Mouse (Mus musculus) forebrain, embryonic 10.5 days (tissue): Measurements from ENCODE around the gene Ccdc87. TPM values are rescaled to one million over a fixed set of nuclear protein-coding genes. Genes with fewer than 3 reads are reported as not detected.
"Not testable (repeated sequence)": the region's sequence is repeated elsewhere in the genome, so short reads cannot be mapped to it uniquely, and the experiment has no call there.

Source experiments
- DNase-seq: peaks from one replicate; pipeline ENCODE4 v3.0.0-alpha.2; 2017; ENCODE audit warnings: low spot score; ENCODE audit errors: extremely low spot score
- H3K27ac ChIP-seq: fragments of 300-500 bp; sonication (generic); 2 replicates; pipeline ENCODE4 v1.5.1; 2016; ENCODE audit warnings: mild to moderate bottlenecking
- H3K27me3 ChIP-seq: fragments of 300-500 bp; sonication (generic); 2 replicates; pipeline ENCODE4 v1.6.1; 2016; ENCODE audit warnings: mild to moderate bottlenecking; ENCODE audit not compliant: poor library complexity, severe bottlenecking
- H3K36me3 ChIP-seq: fragments of 300-500 bp; sonication (generic); replicated peaks from 2 replicates; pipeline ENCODE4 v1.6.1; 2016; ENCODE audit warnings: mild to moderate bottlenecking, moderate library complexity
- H3K4me1 ChIP-seq: fragments of 300-500 bp; sonication (generic); 2 replicates; pipeline ENCODE4 v1.6.1; 2016
- H3K4me3 ChIP-seq: fragments of 300-500 bp; sonication (generic); 2 replicates; pipeline ENCODE4 v1.5.1; 2016; ENCODE audit warnings: mild to moderate bottlenecking, moderate library complexity
- H3K9me3 ChIP-seq: fragments of 300-500 bp; sonication (generic); 2 replicates; pipeline ENCODE4 v1.6.1; 2016; ENCODE audit warnings: mild to moderate bottlenecking, moderate library complexity
- WGBS: fragments of 180-500 bp; shearing (Covaris S2); methylation state at CpG from one replicate; pipeline ENCODE4 v1.1.7; 2016; 5-methylcytosine and 5-hydroxymethylcytosine counted together
- polyA plus RNA-seq: library from polyadenylated mRNA; unstranded; fragments of >200 nt; fragmentation: Nextera tagmentation; extraction: Ambion mirVana; gene quantifications from 2 replicates; pipeline ENCODE4 v1.2.1, GENCODE M21; 2016

Gene Ccdc87
- polyA plus RNA-seq, 1 experiment from 2014 or later: not detected

DNA sequence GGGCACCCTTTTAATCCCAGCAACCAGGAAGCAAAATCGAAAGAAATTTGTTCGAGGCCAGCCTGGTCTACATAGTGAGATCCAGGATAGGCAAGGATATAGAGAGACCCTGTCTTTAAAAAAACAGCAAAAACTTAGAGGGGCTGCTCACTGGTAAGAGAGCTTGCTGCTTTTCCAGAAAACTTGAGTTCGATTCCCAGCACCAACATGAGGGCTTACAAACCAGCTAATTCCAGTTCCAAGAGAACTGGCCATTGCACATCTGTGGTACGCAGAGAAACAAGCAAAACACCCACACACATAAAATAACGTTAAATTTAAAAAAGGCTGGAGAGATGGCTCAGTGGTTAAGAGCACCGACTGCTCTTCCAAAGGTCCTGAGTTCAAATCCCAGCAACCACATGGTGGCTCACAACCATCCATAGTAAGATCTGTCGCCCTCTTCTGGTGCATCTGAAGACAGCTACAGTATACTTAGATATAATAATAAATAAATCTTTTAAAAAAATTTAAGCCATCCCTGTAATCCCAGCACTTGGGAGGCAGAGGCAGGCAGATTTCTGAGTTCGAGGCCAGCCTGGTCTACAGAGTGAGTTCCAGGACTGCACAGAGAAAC is 26.7 kb upstream of the Ccdc87 start:
- not testable (repeated sequence) for H3K36me3 ChIP-seq
- WGBS: 76% methylated on average over 8 of the region's 8 CpGs

DNA sequence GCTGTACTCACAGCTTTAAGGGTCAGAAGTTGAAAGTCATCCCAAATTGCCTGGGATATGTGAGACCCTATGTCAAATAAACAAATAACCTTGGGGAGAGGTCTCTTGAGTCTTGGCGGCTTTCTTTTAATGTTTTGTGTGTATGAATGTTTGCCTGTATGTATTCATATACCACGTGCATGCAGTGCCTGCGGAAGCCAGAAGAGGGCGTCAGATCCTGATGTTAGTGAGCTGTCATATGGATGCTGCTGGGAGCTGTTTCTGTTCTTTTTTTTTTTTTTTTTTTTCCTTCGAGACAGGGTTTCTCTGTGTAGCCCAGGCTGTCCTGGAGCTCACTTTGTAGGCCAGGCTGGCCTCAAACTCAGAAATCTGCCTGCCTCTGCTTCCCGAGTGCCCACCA is 26.2 kb upstream of the Ccdc87 start:
- DNase-seq: no peak
- 75% methylated on average over 6 of the region's 6 CpGs for WGBS
- Histone ChIP-seq H3K4me3 (no peak overlapping the region), H3K9me3 (peaks cover 6% of the 10 kb centered on the region; the same call in 1 of the 2 replicates), H3K36me3 (peaks cover 1% of the 10 kb centered on the region; the same call in 1 of the 2 replicates), H3K27ac (no peak overlapping the region), H3K27me3 (no peaks in the 10 kb centered on the region; the same call in 1 of the 2 replicates), H3K4me1 (peaks cover 26% of the 10 kb centered on the region)

More for the DNA sequence above, 26.7 kb upstream of the Ccdc87 start:
- H3K4me1 ChIP-seq: peaks cover 27% of the 10 kb centered on the region
- not testable (repeated sequence) for H3K9me3 ChIP-seq, DNase-seq, H3K27me3 ChIP-seq
- peak overlapping the region; percentile 76 for H3K4me3 ChIP-seq
- H3K27ac ChIP-seq: peak overlapping the region; percentile 95

DNA sequence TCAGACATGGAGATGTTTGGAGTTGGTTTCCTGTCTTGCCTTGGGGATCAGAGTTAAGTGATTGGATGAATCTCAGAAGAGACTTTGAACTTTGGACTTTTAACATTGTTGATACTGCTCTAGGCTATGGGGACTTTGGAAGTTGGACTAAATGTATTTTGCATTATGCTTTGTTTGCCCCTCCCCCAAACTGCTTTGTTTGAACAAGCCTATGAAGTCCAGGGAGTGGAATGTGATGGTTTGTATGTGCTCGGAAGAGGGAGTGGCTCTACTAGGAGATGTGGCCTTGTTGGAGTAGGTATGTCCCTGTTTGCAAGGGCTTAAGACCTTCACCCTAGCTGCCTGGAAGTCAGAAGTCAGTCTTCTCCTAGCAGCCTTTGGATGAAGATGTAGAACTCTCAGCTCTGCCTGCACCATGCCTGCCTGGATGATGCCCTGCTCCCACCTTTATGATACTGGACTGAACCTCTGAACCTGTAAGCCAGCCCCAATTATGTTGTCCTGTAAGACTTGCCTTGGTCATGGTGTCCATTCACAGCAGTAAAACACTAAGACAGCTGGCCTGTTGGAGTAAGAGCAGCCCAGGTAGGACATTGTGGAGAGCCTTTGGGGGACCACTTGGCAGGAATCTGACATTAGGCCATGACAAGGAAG is 21.9 kb upstream of the Ccdc87 start:
- Histone ChIP-seq H3K4me1 (0 out of 2 replicates have a peak, but pooled peaks cover 1% of the 10 kb centered on the region), H3K27ac (no peak overlapping the region), H3K9me3 (peaks cover 6% of the 10 kb centered on the region; the same call in 1 of the 2 replicates), H3K36me3 (no peaks in the 10 kb centered on the region), H3K27me3 (no peaks in the 10 kb centered on the region; the same call in 1 of the 2 replicates), H3K4me3 (no peak overlapping the region)
- DNase-seq: no peak
- WGBS: 86% methylated on average over 1 of the region's 1 CpGs

DNA sequence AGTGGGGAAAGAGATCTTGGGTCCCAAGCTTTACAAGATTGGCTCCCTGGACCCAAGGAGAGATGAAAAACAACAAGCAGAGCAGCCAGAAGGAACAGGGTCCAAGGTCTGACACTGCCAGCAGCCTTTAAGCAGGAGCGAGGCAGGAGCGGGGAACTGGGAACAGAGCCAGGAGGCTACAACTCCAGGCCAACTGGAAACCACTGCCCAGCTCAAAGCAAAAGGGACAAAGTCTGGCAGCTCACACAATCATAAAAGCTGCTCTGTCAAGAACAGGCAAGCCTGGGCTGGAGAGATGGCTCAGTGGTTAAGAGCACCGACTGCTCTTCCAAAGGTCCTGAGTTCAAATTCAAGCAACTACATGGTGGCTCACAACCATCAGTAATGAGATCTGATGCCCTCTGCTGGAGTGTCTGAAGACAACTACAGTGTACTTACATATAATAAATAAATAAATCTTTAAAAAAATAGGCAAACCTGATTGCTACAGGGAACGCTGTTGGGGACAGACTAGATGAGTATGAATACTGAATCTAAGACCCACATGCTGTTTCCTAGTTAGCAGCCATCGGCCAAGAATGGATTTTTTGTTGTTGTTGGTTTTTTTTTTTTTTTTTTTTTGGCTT is 18.4 kb upstream of the Ccdc87 start:
- Histone ChIP-seq H3K9me3 (peaks cover under 1% of the 10 kb centered on the region; the same call in 1 of the 2 replicates), H3K36me3 (peaks cover 16% of the 10 kb centered on the region), H3K27ac (no peak overlapping the region), H3K4me3 (no peak overlapping the region), H3K27me3 (no peaks in the 10 kb centered on the region; the same call in 1 of the 2 replicates), H3K4me1 (no peaks in the 10 kb centered on the region)
- 91% methylated on average over 5 of the region's 5 CpGs for WGBS
- DNase-seq: no peak

DNA sequence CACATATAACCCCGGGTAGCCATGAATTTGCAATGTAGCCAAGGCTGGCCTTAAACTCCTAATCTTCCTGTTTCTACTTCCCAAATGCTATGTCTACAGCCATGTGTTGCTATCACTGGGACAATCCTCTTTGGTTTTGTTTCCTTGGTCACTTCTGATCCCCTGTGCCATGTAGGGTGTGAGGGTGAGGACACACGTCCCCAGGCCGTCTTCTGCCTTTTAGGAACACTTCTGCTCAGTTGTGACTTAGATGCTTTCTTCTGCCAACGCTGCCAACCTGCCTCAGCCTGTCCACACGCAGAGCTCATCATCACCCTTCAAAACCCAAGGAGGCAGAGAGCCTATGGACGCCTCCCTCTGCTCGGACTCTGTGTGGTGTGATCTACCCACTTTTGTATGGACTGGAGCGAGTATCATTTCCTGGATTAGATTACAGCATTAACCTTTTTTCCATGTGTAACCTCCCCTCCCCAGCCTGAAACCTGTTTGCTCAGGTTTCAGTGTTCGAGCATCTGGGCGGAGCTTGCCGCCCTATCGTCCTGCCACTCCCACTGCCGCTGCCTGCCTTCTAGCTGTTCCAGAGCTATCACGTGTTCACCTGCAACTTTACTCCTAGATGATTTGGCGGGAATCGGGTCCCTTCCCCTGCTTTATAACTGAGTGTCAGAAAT is 10.6 kb upstream of the Ccdc87 start:
- peaks cover 8% of the 10 kb centered on the region for H3K4me1 ChIP-seq
- no peak for DNase-seq
- H3K9me3 ChIP-seq: no peaks in the 10 kb centered on the region

DNA sequence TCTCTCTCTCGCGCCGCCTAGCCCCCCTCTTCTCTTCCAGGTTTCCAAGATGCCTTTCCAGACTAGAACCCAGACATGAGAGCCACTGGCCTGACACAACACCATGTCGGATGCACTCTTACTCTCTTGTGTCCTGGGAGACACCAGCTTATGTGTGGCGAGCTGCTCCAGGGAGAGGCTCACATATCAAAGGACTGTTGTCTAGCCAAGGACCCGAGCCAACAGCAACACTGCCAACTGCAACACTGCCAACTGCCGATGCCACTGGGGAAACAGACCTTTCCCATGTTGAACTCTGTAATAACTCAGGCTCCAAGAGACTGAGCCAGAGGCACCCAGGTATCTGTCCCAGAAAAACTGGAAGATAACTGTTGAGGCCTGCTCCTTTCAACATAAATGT is 10.0 kb upstream of the Ccdc87 start:
- no peak overlapping the region for H3K4me3 ChIP-seq

More for the DNA sequence above, 10.6 kb upstream of the Ccdc87 start:
- Histone ChIP-seq H3K4me3 (no peak overlapping the region), H3K36me3 (peaks cover 40% of the 10 kb centered on the region), H3K27me3 (no peaks in the 10 kb centered on the region), H3K27ac (no peak overlapping the region)
- 58% methylated on average over 16 of the region's 16 CpGs for WGBS

DNA sequence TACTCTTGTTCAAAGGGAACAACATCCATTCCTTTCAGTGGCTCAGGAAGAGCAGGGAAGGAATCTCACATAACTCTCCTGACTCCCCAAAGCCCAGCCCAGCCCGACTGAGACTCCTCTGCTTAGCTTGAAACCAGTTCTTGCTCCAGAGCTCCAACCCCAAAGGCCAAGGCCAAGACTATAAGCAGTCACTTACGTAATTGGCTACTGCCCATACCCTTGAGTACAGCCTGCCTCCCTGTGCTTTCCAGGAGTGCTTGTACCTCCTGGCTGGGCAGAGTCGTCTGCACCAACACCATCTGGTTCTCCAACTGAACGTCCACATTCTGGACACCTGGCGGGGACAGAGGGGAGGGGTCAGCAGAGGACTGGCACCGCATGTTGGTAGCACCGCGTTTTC is 5.2 kb upstream of the Ccdc87 start:
- Histone ChIP-seq H3K27ac (no peak overlapping the region), H3K27me3 (no peaks in the 10 kb centered on the region), H3K36me3 (peaks cover 16% of the 10 kb centered on the region), H3K9me3 (no peaks in the 10 kb centered on the region), H3K4me1 (peaks cover 19% of the 10 kb centered on the region), H3K4me3 (no peak overlapping the region)
- 87% methylated on average over 8 of the region's 8 CpGs for WGBS
- no peak for DNase-seq

More for the DNA sequence above, 10.0 kb upstream of the Ccdc87 start:
- peaks cover 8% of the 10 kb centered on the region for H3K4me1 ChIP-seq
- H3K36me3 ChIP-seq: peaks cover 40% of the 10 kb centered on the region
- no peaks in the 10 kb centered on the region for H3K9me3 ChIP-seq
- WGBS: 73% methylated on average over 7 of the region's 7 CpGs
- DNase-seq: no peak
- H3K27me3 ChIP-seq: no peaks in the 10 kb centered on the region
- no peak overlapping the region for H3K27ac ChIP-seq

DNA sequence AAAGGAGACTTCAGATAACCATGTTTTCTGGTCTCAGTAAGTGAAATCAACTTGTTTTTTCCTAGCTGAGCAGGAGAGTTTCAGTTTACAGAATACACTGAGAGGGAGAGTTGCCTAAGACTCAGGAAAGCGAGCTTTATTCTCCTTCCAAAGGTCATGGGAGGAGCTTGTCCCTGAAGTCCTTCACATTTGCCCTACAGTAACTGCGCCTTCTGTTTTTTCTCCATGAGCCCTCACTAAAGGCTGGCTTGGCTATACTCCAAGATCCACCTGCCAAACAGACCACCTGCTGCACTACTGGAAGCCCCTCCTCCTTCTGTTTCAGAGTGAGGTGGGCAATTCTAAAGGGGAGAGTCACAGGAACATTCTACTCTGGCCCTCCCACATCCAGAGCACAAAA is 3.1 kb upstream of the Ccdc87 start:
- DNase-seq: no peak
- WGBS: 83% methylated on average over 2 of the region's 2 CpGs
- H3K27me3 ChIP-seq: peaks cover 17% of the 10 kb centered on the region
- H3K36me3 ChIP-seq: peaks cover 14% of the 10 kb centered on the region
- no peak overlapping the region for H3K27ac ChIP-seq
- no peaks in the 10 kb centered on the region for H3K9me3 ChIP-seq
- no peak overlapping the region for H3K4me3 ChIP-seq
- H3K4me1 ChIP-seq: peaks cover 29% of the 10 kb centered on the region

DNA sequence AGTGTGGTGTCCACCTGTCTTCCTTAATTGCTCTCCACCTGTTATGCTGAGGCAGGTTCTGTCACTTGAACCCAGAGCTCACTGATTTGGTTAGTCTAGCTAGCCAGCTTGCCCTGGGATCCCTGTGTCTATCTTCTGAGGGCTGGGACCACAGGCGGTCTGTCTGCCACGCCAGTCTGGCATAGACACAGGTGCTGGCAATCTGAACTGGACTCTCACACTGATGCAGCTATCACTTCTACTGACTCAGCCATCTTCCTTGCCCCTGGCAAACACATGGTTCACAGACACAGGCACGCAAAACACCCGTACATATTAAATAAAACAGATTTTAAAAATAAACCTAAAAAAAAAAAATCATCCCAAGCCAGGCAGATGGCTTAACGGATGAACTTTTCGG is 2.1 kb upstream of the Ccdc87 start:
- no peak overlapping the region for H3K4me3 ChIP-seq
- H3K36me3 ChIP-seq: peaks cover 11% of the 10 kb centered on the region
- H3K9me3 ChIP-seq: no peaks in the 10 kb centered on the region
- 92% methylated on average over 6 of the region's 6 CpGs for WGBS
- peaks cover 27% of the 10 kb centered on the region for H3K27me3 ChIP-seq
- DNase-seq: no peak
- peaks cover 26% of the 10 kb centered on the region for H3K4me1 ChIP-seq
- H3K27ac ChIP-seq: no peak overlapping the region

DNA sequence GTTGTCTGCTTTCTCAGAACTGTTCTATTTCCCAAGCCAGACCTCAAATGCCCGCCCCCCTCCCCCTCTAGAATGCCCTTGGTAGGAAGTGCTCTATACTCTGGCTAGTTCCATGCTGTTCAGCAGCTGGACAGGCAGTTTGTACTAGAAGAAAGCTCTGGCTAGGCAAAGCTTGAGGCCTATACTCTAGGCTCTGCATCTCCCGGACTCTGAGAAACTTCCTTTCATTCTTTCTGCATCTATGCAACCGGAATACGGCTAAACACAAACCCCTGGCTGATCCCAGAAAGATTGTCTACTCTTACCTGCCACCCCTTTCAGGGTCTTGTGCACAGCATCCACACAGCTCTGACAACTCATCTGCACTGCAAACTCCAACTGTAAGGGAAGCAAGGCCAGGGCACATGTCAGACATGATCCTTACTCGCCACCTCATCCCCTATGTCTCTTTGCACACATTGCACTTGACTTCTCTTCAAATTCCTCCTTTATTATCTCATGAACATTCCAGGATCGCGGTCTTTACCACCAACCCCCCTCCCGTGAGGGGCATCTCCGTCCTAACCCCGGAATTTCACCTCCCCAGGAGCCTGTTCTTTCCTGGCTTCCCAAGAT is 533 bp upstream of the Ccdc87 start:
- Histone ChIP-seq H3K4me1 (peaks cover 21% of the 10 kb centered on the region), H3K9me3 (no peaks in the 10 kb centered on the region), H3K36me3 (no peaks in the 10 kb centered on the region; the same call in 1 of the 2 replicates), H3K4me3 (peak overlapping the region; percentile 71), H3K27ac (peak overlapping the region; percentile 86), H3K27me3 (peaks cover 32% of the 10 kb centered on the region)
- DNase-seq: no peak
- WGBS: 33% methylated on average over 10 of the region's 10 CpGs

DNA sequence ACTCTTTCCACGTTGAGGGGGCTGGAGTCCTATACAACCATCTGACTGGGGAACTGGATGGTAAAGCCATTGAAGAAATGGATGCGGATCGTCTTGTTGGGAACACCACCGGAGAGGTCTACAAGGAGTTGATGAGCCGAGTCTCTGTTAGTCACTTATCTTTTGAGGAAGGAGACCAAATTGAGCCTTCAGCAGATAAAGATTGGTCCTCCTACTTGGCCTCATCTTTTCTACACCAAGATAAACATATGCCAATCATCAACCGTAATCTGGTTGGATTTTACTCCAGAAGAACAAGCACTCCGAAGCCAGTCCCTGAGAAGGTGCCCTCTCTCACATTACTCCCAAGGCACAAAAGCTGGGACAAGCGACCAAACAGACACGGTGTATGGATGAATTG is 1.7 kb downstream of the Ccdc87 start:
- no peaks in the 10 kb centered on the region for H3K36me3 ChIP-seq
- H3K4me1 ChIP-seq: peaks cover 21% of the 10 kb centered on the region
- no peaks in the 10 kb centered on the region for H3K9me3 ChIP-seq
- 85% methylated on average over 9 of the region's 9 CpGs for WGBS
- H3K27ac ChIP-seq: no peak overlapping the region
- no peak overlapping the region for H3K4me3 ChIP-seq
- DNase-seq: no peak
- peaks cover 32% of the 10 kb centered on the region for H3K27me3 ChIP-seq

DNA sequence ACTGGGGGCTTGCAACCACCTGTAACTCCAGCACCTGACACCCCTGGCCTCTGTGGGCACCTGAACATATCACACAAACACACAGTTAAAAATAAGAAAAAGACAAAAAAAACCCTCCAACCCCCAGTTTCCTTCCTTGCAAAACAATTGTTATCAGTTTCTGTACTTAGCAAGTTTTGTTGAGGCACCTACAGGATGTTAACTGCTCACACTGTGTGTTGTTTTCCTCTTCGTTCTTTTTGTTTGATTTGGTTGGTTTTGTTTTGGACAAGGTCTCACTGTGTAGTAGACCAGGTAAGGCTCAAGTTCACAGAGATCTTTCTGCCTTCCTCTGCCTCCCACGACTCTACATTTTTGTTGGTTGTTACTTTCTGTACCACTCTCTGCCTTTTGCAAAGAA is 3.4 kb downstream of the Ccdc87 start:
- Histone ChIP-seq H3K36me3 (no peaks in the 10 kb centered on the region), H3K4me1 (peaks cover 21% of the 10 kb centered on the region), H3K9me3 (no peaks in the 10 kb centered on the region), H3K27me3 (peaks cover 32% of the 10 kb centered on the region), H3K27ac (no peak overlapping the region), H3K4me3 (no peak overlapping the region)
- WGBS: 78% methylated on average over 2 of the region's 2 CpGs
- no peak for DNase-seq
